Mouse (Mus musculus): ENCODE data around the gene Prss33. TPM values are rescaled to one million over a fixed set of nuclear protein-coding genes. Genes with fewer than 3 reads are reported as not detected.

Gene Prss33
- total and polyA plus RNA-seq, 3 experiments, result not detected

GRCm38 (mm10) chr17:23818579-23818978 lies 17.3 kb downstream of the Prss33 start:
- H3K9ac ChIP-seq (ENCODE audit: insufficient read depth, low read depth), result no peak overlapping the region
- peaks cover 0 to 9% of the 10 kb centered on the region in 2 experiments; a peak in 1 of 4 replicates for H3K4me1 ChIP-seq (ENCODE audit: control insufficient read depth in 1 of 2, insufficient read depth in 2 of 2)
- TF ChIP-seq EP300 (IDR thresholded peaks at IDR 0.05; ENCODE audit: low read length) (no peak), TBP (conservative IDR thresholded peaks at IDR 0.05; ENCODE audit: low read depth, low read length) (no peak), POLR2AphosphoS2 (IDR thresholded peaks at IDR 0.05; ENCODE audit: low read depth, low read length) (peak; percentile 54; the same call in 1 of the 2 replicates), POLR2A (IDR thresholded peaks at IDR 0.05; ENCODE audit: low read depth, low read length) (peak; percentile 31; the same call in 1 of the 2 replicates)
- H3K4me3 ChIP-seq (replicated peaks in 1 of 3; ENCODE audit: low read depth in 2 of 3, low read length in 2 of 3, poor library complexity in 1 of 3), result no peak overlapping the region
- dilution Hi-C loops (cut with MboI; ENCODE audit: extremely low pct_ligation_motif_present, extremely low pct_unique_long_range_greater_than_20kb, low sequenced_read_pairs) (no loop called here), in situ Hi-C loops (cut with MboI; ENCODE audit: low pct_ligation_motif_present, low pct_unique_long_range_greater_than_20kb, low sequenced_read_pairs) (no loop called here)
- no peak overlapping the region for H3K4me2 ChIP-seq (ENCODE audit: insufficient read depth, low read depth, poor library complexity, severe bottlenecking)
- peaks cover 35% of the 10 kb centered on the region for H3K79me2 ChIP-seq (replicated peaks; ENCODE audit: control insufficient read depth, extremely low read depth, insufficient read depth, poor library complexity, severe bottlenecking)
- DNase-seq (ENCODE audit: extremely low read depth), result no peak
- H3K36me3 ChIP-seq (replicated peaks in 1 of 2; ENCODE audit: control insufficient read depth in 1 of 2, insufficient read depth in 1 of 2, low read length in 1 of 2), result peaks cover 96 to 99% of the 10 kb centered on the region in 2 experiments
- H3K27ac ChIP-seq (ENCODE audit: insufficient read depth, low read depth), result no peak overlapping the region
- H3K27me3 ChIP-seq (replicated peaks), result no peaks in the 10 kb centered on the region
- H3K9me3 ChIP-seq (replicated peaks; ENCODE audit: low read length), result peaks cover 5% of the 10 kb centered on the region

DNA sequence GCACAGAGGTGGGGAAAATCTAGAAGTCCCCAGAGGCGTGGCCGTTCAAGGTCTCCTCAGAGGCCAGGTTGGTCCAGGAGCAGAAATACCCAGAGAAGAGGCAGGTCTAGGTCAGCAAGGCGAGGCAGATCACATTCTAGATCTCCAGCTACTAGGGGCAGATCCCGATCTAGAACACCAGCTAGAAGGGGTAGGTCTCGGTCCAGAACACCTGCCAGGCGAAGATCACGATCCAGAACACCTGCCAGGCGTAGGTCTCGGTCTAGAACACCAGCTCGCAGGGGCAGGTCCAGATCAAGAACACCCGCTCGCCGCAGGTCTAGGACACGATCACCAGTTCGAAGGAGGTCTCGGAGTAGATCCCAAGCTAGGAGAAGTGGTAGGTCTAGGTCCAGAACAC lies 20.2 kb downstream of the Prss33 start:
- peaks cover 5% of the 10 kb centered on the region for H3K9me3 ChIP-seq (replicated peaks; ENCODE audit: low read length)
- H3K36me3 ChIP-seq (replicated peaks in 1 of 2; ENCODE audit: control insufficient read depth in 1 of 2, insufficient read depth in 1 of 2, low read length in 1 of 2), result peaks cover 84 to 99% of the 10 kb centered on the region in 2 experiments
- in situ Hi-C loops (cut with MboI; ENCODE audit: low pct_ligation_motif_present, low pct_unique_long_range_greater_than_20kb, low sequenced_read_pairs) (no loop called here), dilution Hi-C loops (cut with MboI; ENCODE audit: extremely low pct_ligation_motif_present, extremely low pct_unique_long_range_greater_than_20kb, low sequenced_read_pairs) (no loop called here)
- H3K4me2 ChIP-seq (ENCODE audit: insufficient read depth, low read depth, poor library complexity, severe bottlenecking), result no peak overlapping the region
- H3K9ac ChIP-seq (ENCODE audit: insufficient read depth, low read depth), result no peak overlapping the region
- no peak overlapping the region for H3K4me3 ChIP-seq (replicated peaks in 1 of 3; ENCODE audit: low read depth in 2 of 3, low read length in 2 of 3, poor library complexity in 1 of 3)
- peaks cover 54% of the 10 kb centered on the region for H3K79me2 ChIP-seq (replicated peaks; ENCODE audit: control insufficient read depth, extremely low read depth, insufficient read depth, poor library complexity, severe bottlenecking)
- 0 out of 4 replicates have a peak, but pooled peaks cover 0 to 6% of the 10 kb centered on the region in 2 experiments for H3K4me1 ChIP-seq (ENCODE audit: control insufficient read depth in 1 of 2, insufficient read depth in 2 of 2)
- H3K27ac ChIP-seq (ENCODE audit: insufficient read depth, low read depth), result no peak overlapping the region
- TF ChIP-seq RAD21 (IDR thresholded peaks at IDR 0.05; ENCODE audit: low read depth, low read length) (no peak), ELF1 (IDR thresholded peaks at IDR 0.05; ENCODE audit: low read depth, low read length) (no peak), EP300 (IDR thresholded peaks at IDR 0.05; ENCODE audit: low read length) (no peak), MAZ (IDR thresholded peaks at IDR 0.05; ENCODE audit: low read depth, low read length) (no peak), E2F4 (IDR thresholded peaks at IDR 0.05; ENCODE audit: insufficient replicate concordance, low read depth, low read length) (no peak), SMC3 (IDR thresholded peaks at IDR 0.05; ENCODE audit: low read depth, low read length) (no peak)
- no peaks in the 10 kb centered on the region for H3K27me3 ChIP-seq (replicated peaks)
- DNase-seq (ENCODE audit: extremely low read depth), result no peak

- DNase-seq (ENCODE audit: extremely low read depth), result no peak
- TF ChIP-seq MXI1 (IDR thresholded peaks at IDR 0.05; ENCODE audit: low read depth, low read length) (no peak), PAX5 (IDR thresholded peaks at IDR 0.05; ENCODE audit: low read length) (no peak), GABPA (IDR thresholded peaks at IDR 0.05; ENCODE audit: insufficient replicate concordance, low read depth, low read length) (no peak), E2F4 (IDR thresholded peaks at IDR 0.05; ENCODE audit: insufficient replicate concordance, low read depth, low read length) (no peak), POLR2AphosphoS2 (IDR thresholded peaks at IDR 0.05; ENCODE audit: low read depth, low read length) (no peak), TBP (conservative IDR thresholded peaks at IDR 0.05; ENCODE audit: low read depth, low read length) (no peak), CTCF (conservative IDR thresholded peaks at IDR 0.05 in 1 of 2, IDR thresholded peaks at IDR 0.05 in 1 of 2; ENCODE audit: low read depth in 2 of 2, low read length in 2 of 2) (no peak), CHD2 (IDR thresholded peaks at IDR 0.05; ENCODE audit: low read length) (no peak), IRF4 (IDR thresholded peaks at IDR 0.05; ENCODE audit: low read depth, low read length) (no peak), UBTF (IDR thresholded peaks at IDR 0.05; ENCODE audit: low read depth, low read length) (no peak)
- H3K36me3 ChIP-seq (replicated peaks in 1 of 2; ENCODE audit: control insufficient read depth in 1 of 2, insufficient read depth in 1 of 2, low read length in 1 of 2), result peaks cover 43 to 66% of the 10 kb centered on the region in 2 experiments
- peaks cover 0 to 15% of the 10 kb centered on the region in 2 experiments; a peak in 2 of 4 replicates for H3K4me1 ChIP-seq (ENCODE audit: control insufficient read depth in 1 of 2, insufficient read depth in 2 of 2)
- dilution Hi-C loops (cut with MboI; ENCODE audit: extremely low pct_ligation_motif_present, extremely low pct_unique_long_range_greater_than_20kb, low sequenced_read_pairs) (no loop called here), in situ Hi-C loops (cut with MboI; ENCODE audit: low pct_ligation_motif_present, low pct_unique_long_range_greater_than_20kb, low sequenced_read_pairs) (loop anchor here (5.0 kb wide), 1 partner anchor 36 kb away; the partner anchor contains the start of gene Flywch1)
- H3K79me2 ChIP-seq (replicated peaks; ENCODE audit: control insufficient read depth, extremely low read depth, insufficient read depth, poor library complexity, severe bottlenecking), result peaks cover 90% of the 10 kb centered on the region
- no peak overlapping the region for H3K9ac ChIP-seq (ENCODE audit: insufficient read depth, low read depth)
- 0 out of 2 replicates have a peak overlapping the region, but pooled peaks have one; percentile 14 for H3K4me2 ChIP-seq (ENCODE audit: insufficient read depth, low read depth, poor library complexity, severe bottlenecking)
- H3K27me3 ChIP-seq (replicated peaks), result no peaks in the 10 kb centered on the region
- no peak overlapping the region for H3K27ac ChIP-seq (ENCODE audit: insufficient read depth, low read depth)
- H3K4me3 ChIP-seq (replicated peaks in 1 of 3; ENCODE audit: low read depth in 2 of 3, low read length in 2 of 3, poor library complexity in 1 of 3), result no peak overlapping the region
- H3K9me3 ChIP-seq (replicated peaks; ENCODE audit: low read length), result no peaks in the 10 kb centered on the region
Observed at GRCm38 (mm10) chr17:23807918-23808317, 27.9 kb downstream of the Prss33 start.
